Mouse (Mus musculus) layer of hippocampus, postnatal 25 days (tissue): Measurements from ENCODE around the gene Calhm1. TPM values are rescaled to one million over a fixed set of nuclear protein-coding genes. Genes with fewer than 3 reads are reported as not detected.
A peak's percentile ranks its signal among the peaks of the same experiment; 100 is the strongest.
"Not testable (repeated sequence)": the region's sequence is repeated elsewhere in the genome, so short reads cannot be mapped to it uniquely, and the experiment has no call there.

ENCODE experiments used
- DNase-seq, 2 experiments: peaks; one replicate each; pipeline ENCODE4 v3.0.0; 2022; ENCODE audit warnings: mixed read lengths in 2 of 2, low spot score in 1 of 2; ENCODE audit errors: extremely low spot score in 1 of 2
- total RNA-seq, 2 experiments: library from RNA; stranded (reverse); gene quantifications; 2 replicates each; pipeline ENCODE4 v1.2.3; 2021

Calhm1 gene
- total RNA-seq, 2 experiments from 2014 or later = not detected

DNA sequence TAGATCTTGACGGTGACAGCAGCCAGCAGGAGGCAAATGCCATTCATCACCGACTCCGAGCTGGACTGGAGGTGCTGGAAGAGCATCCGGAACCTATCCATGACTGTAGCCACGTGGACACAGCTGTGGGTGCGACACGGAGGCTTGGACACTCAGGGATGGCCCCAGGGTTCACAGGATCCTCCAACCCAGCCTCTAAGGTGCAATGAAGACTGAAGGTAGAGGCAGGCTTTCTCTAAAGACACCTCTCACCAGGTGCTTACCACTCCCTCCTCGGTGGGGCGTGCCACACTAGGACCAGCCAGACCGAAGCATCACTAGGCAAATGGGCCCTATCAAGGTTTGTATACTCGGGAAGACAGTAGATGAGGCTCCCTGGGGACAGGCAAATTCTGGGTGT, 13.6 kb upstream of the Calhm1 start, which contains the start of gene Calhm3:
Gene Calhm3 (minus strand): TSS at position 101 of the 400 bp plus-strand sequence.
- no peak for DNase-seq

DNA sequence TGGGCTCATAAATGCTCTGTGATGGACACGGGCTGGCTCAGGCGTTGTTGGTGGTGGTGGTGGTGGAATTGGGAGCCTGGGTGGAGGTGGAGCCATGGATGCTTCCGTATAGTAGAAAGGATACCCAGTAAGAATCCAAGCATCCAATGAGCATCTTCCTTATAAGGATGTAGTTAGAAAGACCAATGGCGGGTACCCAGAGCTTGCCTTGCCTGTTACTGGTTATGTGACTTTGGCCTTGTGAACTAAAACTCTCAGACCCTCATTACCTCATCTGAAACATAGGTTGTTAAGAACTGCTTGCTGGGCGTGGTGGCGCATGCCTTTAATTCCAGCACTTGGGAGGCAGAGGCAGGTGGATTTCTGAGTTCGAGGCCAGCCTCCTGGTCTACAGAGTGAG, 9.7 kb upstream of the Calhm1 start:
- no peak for DNase-seq

- no peak for DNase-seq
These were observed 8.0 kb upstream of the Calhm1 start for GRCm38 (mm10) chr19:47152062-47152369.

DNA sequence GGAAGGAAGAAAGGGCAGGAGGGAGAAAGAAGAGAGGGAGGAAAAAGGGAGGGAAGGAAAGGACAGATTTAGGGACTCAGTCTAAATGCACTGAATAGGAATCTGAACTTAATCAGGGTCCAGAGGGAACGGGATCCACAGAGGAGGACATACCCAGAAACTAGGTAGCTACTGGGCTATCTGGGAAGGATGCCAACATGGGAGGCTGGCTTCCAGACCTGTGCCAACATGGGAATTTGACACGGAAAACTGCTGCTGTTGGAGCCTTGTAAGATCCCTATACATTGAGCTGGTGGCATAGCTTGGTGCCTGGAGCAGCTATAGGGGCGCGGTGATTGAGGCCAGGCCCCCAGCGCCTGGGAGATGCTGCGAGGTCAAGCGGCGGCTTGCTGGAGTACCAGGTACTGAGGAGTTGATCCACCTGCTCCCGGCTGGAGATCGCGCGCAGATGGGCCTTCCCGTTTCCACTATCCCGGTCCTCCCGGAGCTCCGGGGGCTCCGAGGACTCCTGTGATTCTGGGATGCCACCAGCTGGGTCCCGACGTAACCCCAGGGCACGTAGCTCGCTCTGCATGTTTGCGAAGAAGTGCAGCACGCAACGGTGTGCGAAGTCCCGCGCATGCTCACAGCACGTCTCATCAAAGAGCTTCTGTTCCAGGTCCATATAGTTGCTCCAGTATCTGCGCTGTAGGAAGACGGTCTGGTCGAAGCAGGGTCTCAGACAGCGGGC, 7.4 kb upstream of the Calhm1 start:
- no peak for DNase-seq

DNA sequence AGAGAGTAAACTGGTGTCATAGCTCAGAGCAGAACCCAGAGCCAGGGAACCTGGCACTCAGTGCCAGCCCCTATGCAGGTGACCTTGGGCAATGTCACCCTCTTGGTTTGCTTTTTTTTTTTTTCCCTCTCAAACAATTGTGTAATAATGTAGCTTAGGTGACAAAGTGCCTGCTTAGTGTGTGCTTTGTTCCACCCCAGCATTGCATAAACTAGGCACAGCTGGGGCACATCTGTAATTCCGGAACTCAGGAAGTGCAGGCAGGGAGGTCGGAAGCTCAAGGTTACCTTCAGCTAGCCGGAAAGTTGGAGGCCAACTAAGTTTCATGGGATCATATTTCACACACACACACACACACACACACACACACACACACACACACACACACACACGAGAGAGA, 5.8 kb upstream of the Calhm1 start:
- no peak for DNase-seq

DNA sequence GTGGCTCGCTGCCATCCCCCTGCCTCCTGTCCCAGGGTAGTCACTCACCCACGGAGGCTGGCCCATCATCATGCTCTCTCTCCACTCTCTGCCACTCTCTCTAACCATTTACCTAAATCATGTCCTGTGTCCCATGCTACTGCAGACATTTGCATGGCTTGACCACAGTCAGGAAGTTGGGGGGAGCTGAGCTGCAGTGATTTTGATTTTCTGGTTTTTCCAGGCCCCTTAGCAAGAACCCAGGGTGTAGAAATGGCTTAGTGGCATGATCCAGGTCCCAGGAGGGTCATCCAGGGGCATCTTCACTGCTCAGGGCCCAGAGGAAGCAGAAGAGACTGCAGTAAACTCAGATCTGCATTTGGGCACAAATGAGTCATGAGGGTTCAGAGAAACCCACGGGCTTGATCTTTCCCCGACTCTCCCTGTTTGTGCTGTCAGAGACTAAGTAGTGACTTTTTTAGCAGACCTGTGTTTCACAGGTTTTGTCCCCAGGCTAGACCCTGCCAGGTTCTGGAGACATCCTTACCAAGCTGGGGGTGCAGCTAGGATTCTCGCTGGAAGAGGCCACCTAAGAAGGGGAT, 4.3 kb upstream of the Calhm1 start:
- DNase-seq = no peak

DNA sequence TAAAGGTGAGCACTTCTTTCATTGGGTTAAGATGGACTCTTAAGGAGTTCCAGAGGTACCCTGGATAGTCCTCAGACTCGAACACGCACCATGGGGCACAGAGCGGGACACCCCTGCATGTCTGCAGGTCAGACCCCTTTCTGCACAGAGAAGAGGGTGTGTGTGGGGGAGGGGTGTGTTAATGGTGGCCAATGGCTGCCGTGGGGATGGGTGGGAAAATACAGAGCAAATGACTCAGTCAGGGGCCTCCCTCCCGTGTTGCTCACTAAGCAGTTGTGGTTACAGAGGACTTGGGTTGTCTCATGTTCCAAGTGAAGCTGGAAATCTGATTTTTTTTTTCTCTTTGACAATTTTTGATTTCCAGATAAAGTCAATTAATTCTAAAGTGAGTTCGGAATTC, 1.6 kb downstream of the Calhm1 start:
- no peak for DNase-seq

DNA sequence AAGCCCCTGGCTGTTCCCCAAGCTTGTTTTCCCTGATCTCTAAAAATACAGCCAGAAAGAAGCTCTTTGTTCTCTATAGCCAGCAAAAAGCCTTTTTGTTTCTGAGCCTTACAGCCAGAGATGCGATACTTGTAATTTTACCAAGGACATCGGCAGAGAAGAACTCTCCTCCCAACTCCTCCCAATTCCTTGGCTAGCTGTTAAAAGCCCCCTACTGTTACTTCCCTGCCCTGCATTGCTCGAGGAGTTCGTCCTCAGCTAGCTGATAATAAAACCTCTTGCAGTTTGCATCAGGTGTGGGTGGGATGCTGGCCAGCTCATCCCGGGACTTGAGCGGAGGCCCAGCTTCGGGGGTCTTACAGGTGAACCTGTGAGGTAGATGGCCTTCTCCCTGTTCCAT, 4.4 kb downstream of the Calhm1 start:
- DNase-seq = not testable (repeated sequence)

DNA sequence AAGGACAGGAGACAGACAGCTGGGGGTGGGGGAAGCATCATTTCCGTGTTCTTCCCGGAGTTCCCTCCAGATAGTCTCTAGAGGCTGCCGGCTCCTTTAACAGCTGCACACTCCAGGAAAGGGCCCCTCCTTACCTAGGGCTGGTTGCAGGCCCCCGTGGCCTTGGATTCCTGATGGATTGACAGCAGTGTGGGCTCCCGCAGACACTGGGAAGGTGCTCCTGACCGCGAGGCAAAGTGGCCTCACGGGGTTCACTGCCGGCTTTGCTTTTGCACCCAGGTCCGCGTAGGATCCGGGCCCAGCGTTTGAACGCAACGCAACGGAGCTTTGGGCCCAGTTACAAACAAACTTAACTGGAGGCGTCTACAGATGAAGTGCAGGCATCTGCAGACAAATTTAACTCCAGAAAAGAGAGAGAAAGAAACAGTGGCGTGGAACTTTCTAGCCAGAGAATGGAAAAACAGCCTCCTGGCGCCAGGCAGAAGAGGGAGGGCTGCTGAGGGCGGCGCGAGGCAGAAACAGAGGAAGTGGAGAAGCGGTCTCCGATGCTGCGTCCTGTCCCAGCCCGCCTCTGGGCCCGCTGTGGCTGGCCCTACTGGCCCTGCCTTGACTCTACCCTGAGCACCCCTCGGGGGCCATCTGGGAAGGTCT, 6.2 kb downstream of the Calhm1 start, which contains the start of gene Calhm2:
Gene Calhm2 (minus strand): TSS at position 524 of the 651 bp plus-strand sequence.
- peak; percentile 27 to 49 for DNase-seq

DNA sequence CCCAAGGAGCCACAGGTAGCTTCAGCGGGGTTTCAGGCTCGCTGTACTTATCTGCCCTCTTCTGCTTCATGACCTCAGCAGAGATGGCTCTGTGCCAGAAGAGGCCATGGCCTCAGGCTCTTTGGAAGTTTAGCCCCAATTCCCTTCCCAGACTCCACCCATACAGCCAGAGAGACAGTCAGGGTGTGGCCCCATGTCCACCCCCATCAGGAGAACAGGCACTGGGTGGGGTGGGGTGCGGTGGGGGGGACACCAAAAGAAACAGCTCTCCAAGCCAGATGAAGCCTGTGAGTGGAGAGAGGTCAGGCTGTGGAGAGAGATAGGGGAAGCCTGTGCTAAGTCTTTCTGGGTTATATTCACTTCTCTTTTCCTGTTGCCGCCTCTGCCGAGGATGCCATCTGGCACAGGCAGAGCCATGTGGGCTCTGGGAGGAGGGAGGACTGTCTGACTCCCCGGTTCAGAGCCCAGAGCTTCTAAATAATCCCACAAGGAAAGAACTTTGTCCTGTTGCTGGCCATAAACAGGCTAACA, 6.9 kb downstream of the Calhm1 start:
- peak; percentile 34 to 41 for DNase-seq

DNA sequence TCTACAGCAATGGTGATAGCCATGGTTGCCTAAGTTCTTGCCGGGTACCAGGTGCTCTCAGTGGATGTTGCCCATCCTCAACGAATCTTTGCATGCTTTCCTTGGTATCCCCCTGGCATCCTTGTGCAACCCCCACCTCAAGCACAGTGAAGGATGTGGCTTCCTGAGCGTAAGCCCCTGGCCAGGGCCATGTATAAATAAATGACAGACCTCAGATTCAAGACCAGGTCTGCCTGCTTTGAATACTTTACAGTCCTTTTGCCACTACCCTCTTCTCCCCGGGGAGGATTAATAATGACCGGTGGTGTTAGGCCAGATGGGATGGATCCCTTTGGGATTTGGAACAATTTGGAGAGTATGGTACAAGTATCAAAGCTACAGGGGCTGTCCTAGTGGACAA, 7.9 kb downstream of the Calhm1 start:
- no peak for DNase-seq

GRCm38 (mm10) chr19:47135568-47135967, 8.5 kb downstream of the Calhm1 start:
- DNase-seq = no peak

GRCm38 (mm10) chr19:47133161-47133560, 10.9 kb downstream of the Calhm1 start:
- no peak for DNase-seq

DNA sequence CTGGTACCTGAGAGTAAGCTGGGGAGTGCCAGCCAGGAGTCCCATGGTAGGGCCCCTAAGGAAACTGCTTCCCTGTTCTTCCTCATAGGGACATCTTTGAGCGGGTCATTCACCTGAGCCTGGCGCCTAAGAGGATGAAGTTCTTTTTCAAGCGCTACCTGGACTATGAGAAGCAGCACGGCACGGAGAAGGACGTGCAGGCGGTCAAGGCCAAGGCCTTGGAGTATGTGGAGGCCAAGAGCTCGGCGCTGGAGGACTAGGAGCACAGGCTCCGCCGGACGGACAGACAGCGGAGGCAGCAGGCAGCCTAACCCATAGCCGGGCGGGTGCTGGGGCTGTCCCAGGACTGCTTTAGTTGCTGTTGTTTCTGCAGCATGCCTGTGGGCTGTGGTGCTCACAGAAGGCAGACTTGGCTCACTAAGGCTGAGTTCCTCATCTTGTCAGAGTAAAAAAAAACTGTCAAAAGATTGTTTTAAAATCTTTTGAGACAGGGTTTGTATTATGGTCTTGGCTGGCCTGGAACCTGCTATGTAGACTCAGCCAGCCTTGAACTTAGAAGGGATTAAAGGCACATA, 13.4 kb downstream of the Calhm1 start:
- no peak for DNase-seq

GRCm38 (mm10) chr19:47128835-47129234, 15.2 kb downstream of the Calhm1 start:
- no peak for DNase-seq

DNA sequence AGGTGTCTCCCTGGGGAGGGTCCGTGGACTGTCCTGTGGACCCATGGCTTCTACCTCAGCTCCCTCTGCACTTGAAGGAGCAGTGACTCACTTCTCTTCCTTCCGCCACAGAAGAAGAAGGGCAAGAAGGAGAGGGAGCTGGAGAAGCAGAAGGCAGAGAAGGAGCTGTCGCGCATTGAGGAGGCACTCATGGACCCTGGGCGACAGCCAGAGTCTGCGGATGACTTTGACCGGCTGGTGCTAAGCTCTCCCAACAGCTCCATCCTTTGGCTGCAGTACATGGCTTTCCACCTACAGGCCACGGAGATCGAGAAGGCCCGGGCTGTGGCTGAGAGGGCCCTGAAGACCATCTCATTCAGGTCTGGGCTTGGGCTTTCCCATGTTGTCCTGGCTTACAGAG, 15.9 kb downstream of the Calhm1 start:
- no peak for DNase-seq

DNA sequence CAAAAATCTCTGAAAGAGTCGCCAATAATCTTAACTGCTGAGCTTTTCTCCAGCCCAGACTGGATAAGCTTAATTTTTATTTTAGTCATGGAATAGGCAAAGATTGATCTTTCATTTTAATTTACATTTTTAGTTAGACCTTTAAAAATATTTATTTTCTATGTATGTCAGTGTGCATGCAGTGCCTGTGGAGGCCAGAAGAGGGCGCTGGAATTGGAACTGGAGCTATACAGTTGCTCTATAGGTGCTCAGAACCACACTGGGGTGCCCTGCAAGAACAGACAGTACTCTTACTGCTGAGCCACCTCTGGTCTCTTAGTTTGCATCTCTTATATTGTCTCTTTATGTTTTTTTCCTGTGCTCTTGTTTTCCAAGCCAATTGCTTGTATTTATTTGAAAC, 21.3 kb downstream of the Calhm1 start:
- DNase-seq = no peak

DNA sequence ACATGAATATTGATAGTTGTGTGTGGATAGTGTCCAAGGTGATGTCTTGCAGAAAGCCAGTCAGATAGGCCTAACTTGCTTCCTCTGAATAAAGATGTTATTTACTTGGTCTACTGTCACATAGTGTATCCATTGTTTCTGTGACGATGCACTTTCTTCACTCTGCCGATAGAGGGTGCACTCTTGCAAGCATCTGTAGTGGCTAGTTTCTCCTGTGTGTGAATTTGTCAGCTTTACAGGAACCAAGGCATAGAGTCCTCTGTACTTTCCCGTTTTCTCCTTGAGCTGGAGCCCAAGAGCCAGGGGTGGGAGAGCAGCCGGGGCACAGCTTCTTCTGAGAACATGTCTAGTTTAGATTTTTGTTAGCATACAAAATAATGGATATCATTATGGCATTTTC, 23.0 kb downstream of the Calhm1 start:
- no peak for DNase-seq

- DNase-seq = no peak
These were observed 25.4 kb downstream of the Calhm1 start for GRCm38 (mm10) chr19:47118634-47119033.

- no peak for DNase-seq
These were observed 39.3 kb downstream of the Calhm1 start for GRCm38 (mm10) chr19:47104641-47105271.

DNA sequence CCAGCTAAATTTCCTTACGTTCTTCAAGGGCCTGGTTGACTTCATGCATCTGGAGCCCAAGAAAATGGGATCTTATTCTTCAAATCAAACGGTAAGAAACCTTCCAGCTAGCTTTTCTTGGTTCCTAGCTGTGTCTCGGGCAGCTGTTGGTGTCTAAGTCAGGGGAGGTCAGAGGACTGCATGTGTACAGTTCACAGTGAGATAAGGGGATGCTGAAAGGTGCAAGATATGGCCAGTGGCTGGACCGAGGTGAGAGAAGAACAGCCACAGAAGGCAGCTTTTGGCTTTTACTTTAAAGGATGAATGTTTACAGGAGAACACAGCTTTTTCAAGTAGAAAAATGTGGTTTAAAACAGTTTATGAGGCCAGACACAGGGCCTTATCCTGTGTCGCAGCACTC, 43.0 kb downstream of the Calhm1 start:
- DNase-seq = no peak
